Mouse (Mus musculus): ENCODE measurements around the gene Slxl1. TPM values are rescaled to one million over a fixed set of nuclear protein-coding genes. Genes with fewer than 3 reads are reported as not detected.
"Not testable (repeated sequence)": the region's sequence is repeated elsewhere in the genome, so short reads cannot be mapped to it uniquely, and the experiment has no call there.

The Slxl1 gene
- polyA plus RNA-seq (2015; fragmentation: Nextera tagmentation; extraction: Ambion mirVana): not detected in 2 replicates

GRCm38 (mm10) chrX:55226576-55226975 lies at the start of gene Slxl1:
Gene Slxl1 (plus strand): TSS chrX:55226876.
- not testable (repeated sequence) for H3K9ac ChIP-seq (ENCODE audit: low read length); H3K27me3 ChIP-seq (ENCODE audit: control insufficient read depth, insufficient read depth, low read length); H3K4me3 ChIP-seq (ENCODE audit: low read depth, low read length); H3K9me3 ChIP-seq (ENCODE audit: control insufficient read depth, low read length); DNase-seq (ENCODE audit: low spot score); ATAC-seq (ENCODE audit: low FRiP score, low TSS enrichment); H3K4me1 ChIP-seq (replicated peaks; ENCODE audit: control insufficient read depth, insufficient read depth); H3K36me3 ChIP-seq (ENCODE audit: control insufficient read depth, insufficient read depth, low read length); H3K4me2 ChIP-seq (replicated peaks; ENCODE audit: low read depth); H3K27ac ChIP-seq (replicated peaks)
- WGBS: no CpG with 5 or more reads among the region's 6 CpGs
